Mouse (Mus musculus) induced T-regulatory cell, adult 2 months (primary cell): ENCODE measurements around the gene Prkcz.

Experiments
- DNase-seq: peaks from one replicate; pipeline ENCODE4 v3.0.0-alpha.2; 2012; ENCODE audit warnings: low read depth

The Prkcz gene

GRCm38 (mm10) chr4:155315031-155315430 lies 46.1 kb downstream of the Prkcz start:
- no peak for DNase-seq

GRCm38 (mm10) chr4:155308679-155309078 lies 52.5 kb downstream of the Prkcz start:
- no peak for DNase-seq

- DNase-seq = peak; percentile 80
These were observed 53.1 kb downstream of the Prkcz start for GRCm38 (mm10) chr4:155308068-155308467.

- DNase-seq = no peak
These were observed 53.6 kb downstream of the Prkcz start for GRCm38 (mm10) chr4:155307591-155307990.

- peak; percentile 73 for DNase-seq
These were observed 54.6 kb downstream of the Prkcz start for GRCm38 (mm10) chr4:155306356-155307242.

GRCm38 (mm10) chr4:155305531-155306031 lies 55.6 kb downstream of the Prkcz start:
- peak; percentile 25 for DNase-seq

- DNase-seq = no peak
These were observed 56.6 kb downstream of the Prkcz start for GRCm38 (mm10) chr4:155304508-155305096.

GRCm38 (mm10) chr4:155301965-155302364 lies 59.2 kb downstream of the Prkcz start:
- no peak for DNase-seq

GRCm38 (mm10) chr4:155301098-155301447 lies 60.1 kb downstream of the Prkcz start:
- DNase-seq = no peak

- DNase-seq = no peak
These were observed 60.6 kb downstream of the Prkcz start for GRCm38 (mm10) chr4:155300421-155301097.

GRCm38 (mm10) chr4:155298826-155299225 lies 62.3 kb downstream of the Prkcz start:
- DNase-seq = no peak

GRCm38 (mm10) chr4:155297057-155297456 lies 64.1 kb downstream of the Prkcz start:
- peak; percentile 62 for DNase-seq

GRCm38 (mm10) chr4:155295996-155296395 lies 65.2 kb downstream of the Prkcz start:
- no peak for DNase-seq

GRCm38 (mm10) chr4:155295026-155295590 lies 66.1 kb downstream of the Prkcz start:
- no peak for DNase-seq

GRCm38 (mm10) chr4:155294381-155294780 lies 66.8 kb downstream of the Prkcz start:
- no peak for DNase-seq

- no peak for DNase-seq
These were observed 68.3 kb downstream of the Prkcz start for GRCm38 (mm10) chr4:155292863-155293262.

GRCm38 (mm10) chr4:155290045-155290444 lies 71.1 kb downstream of the Prkcz start:
- no peak for DNase-seq

- DNase-seq = peak; percentile 18
These were observed 72.6 kb downstream of the Prkcz start for GRCm38 (mm10) chr4:155288586-155288985.

GRCm38 (mm10) chr4:155287713-155288112 lies 73.4 kb downstream of the Prkcz start:
- DNase-seq = no peak

GRCm38 (mm10) chr4:155286090-155286489 lies 75.1 kb downstream of the Prkcz start:
- no peak for DNase-seq

GRCm38 (mm10) chr4:155284521-155285379 lies 76.4 kb downstream of the Prkcz start:
- DNase-seq = no peak
